Mouse (Mus musculus) midbrain, embryonic 16.5 days (tissue): ENCODE measurements around the gene Phf8. TPM values are rescaled to one million over a fixed set of nuclear protein-coding genes. Genes with fewer than 3 reads are reported as not detected.
"Not testable (repeated sequence)": the region's sequence is repeated elsewhere in the genome, so short reads cannot be mapped to it uniquely, and the experiment has no call there.

ENCODE experiments used
- ATAC-seq: fragments of 200-750 bp; cut with Nextera tagmentation; 2 replicates; pipeline ENCODE4 v1.8.0; 2017; ENCODE audit warnings: moderate TSS enrichment
- H3K27ac ChIP-seq: fragments of 300-500 bp; sonication (generic); 2 replicates; pipeline ENCODE4 v1.5.1; 2014; ENCODE audit warnings: mild to moderate bottlenecking, low read length, mixed read lengths
- H3K27me3 ChIP-seq: fragments of 300-500 bp; sonication (generic); 2 replicates; pipeline ENCODE4 v1.6.1; 2014; ENCODE audit warnings: low read depth, low read length, mixed read lengths; ENCODE audit not compliant: control insufficient read depth, insufficient read depth
- H3K36me3 ChIP-seq: fragments of 300-500 bp; sonication (generic); 2 replicates; pipeline ENCODE4 v1.6.1; 2014; ENCODE audit warnings: mild to moderate bottlenecking, low read length, moderate library complexity, mixed read lengths; ENCODE audit not compliant: control insufficient read depth, insufficient read depth
- H3K4me1 ChIP-seq: fragments of 300-500 bp; sonication (generic); 2 replicates; pipeline ENCODE4 v1.6.1; 2014; ENCODE audit warnings: mild to moderate bottlenecking, low read length, mixed read lengths; ENCODE audit not compliant: control insufficient read depth, insufficient read depth
- H3K4me2 ChIP-seq: fragments of 300-500 bp; sonication (generic); 2 replicates; pipeline ENCODE4 v1.6.1; 2014; ENCODE audit warnings: mild to moderate bottlenecking, low read length, mixed read lengths
- H3K4me3 ChIP-seq: fragments of 300-500 bp; sonication (generic); 2 replicates; pipeline ENCODE4 v1.5.1; 2014; ENCODE audit warnings: low read depth, mild to moderate bottlenecking, low read length, moderate library complexity, mixed read lengths
- H3K9ac ChIP-seq: fragments of 300-500 bp; sonication (generic); 2 replicates; pipeline ENCODE4 v1.6.1; 2014; ENCODE audit warnings: low read depth, low read length, mixed read lengths
- H3K9me3 ChIP-seq: fragments of 300-500 bp; sonication (generic); replicated peaks from 2 replicates; pipeline ENCODE4 v1.6.1; 2014; ENCODE audit warnings: mild to moderate bottlenecking, low read length, mixed read lengths; ENCODE audit not compliant: control insufficient read depth, poor library complexity, severe bottlenecking
- WGBS: fragments of 180-500 bp; shearing (Covaris S2); extraction: QIAGEN DNeasy Blood & Tissue Kit; methylation state at CpG from one replicate; pipeline ENCODE4 v1.1.7; 2014; 5-methylcytosine and 5-hydroxymethylcytosine counted together
- polyA plus RNA-seq: library from polyadenylated mRNA; unstranded; fragments of >200 nt; fragmentation: Nextera tagmentation; extraction: Ambion mirVana; gene quantifications from 2 replicates; pipeline ENCODE4 v1.2.1, GENCODE M21; 2015

The Phf8 gene
- 22.1 and 25.3 TPM in 2 replicates for polyA plus RNA-seq

DNA sequence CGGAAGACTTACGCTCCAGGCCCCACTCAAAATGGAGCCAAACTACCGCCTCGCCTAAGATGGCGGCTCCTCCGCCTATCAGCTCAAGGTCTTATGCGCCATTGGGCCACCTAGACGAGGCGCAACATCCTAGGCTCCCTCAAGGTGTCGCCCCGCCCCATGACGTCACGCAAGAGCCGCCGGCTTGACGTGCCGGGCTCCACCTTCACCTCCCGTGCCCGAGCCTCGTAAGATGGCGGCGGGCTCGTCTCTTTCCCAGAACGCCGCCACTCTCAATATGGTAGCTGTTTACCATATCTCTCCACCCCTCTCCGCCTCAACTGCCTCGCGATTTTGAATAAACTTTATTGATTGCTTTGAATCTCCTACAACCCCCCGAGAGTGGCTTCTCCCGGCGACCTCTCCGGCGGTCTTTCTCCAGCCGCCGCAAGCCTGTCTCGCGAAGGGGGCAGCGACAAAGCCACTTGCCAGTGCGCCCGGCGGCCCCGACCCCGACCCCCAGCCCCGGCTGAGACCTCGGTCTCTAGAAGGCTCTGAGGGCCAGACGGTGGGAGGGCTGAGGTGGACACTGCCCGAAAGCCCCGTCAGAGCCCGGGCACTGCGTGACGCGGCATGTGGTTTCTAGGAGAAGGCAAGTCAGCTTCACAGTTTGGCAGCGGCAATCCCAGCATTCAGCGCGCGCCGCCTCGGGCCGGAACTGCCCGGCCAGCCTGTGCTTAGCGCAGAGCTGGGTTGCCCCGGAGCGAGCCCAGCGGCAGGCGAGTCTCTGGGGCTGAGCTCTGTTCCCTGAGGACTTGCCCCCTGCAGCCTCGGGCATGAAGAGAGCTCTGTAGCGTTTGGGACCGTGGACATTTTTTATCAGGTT is at the start of gene Phf8:
Phf8 (plus strand) TSS at position 215 of the 865 bp plus-strand sequence.
- Histone ChIP-seq H3K9ac (peak within 1 kb of the TSS; percentile 77), H3K4me2 (peak within 1 kb of the TSS; percentile 71), H3K4me3 (peak within 1 kb of the TSS; percentile 57), H3K27ac (peak within 1 kb of the TSS; percentile 97), H3K27me3 (no peaks in the 10 kb centered on the region), H3K4me1 (peaks cover 3% of the 10 kb centered on the region; the same call in 1 of the 2 replicates), H3K9me3 (no peaks in the 10 kb centered on the region), H3K36me3 (no peaks in the 10 kb centered on the region)
- ATAC-seq = peak; percentile 98
- WGBS = 12% methylated on average over 68 of the region's 68 CpGs

GRCm38 (mm10) chrX:151488128-151488527 is 32.3 kb upstream of the Phf8 start:
- Histone ChIP-seq H3K4me1 (no peaks in the 10 kb centered on the region), H3K9ac (no peak overlapping the region), H3K36me3 (no peaks in the 10 kb centered on the region), H3K9me3 (no peaks in the 10 kb centered on the region), H3K27ac (no peak overlapping the region), H3K4me3 (no peak overlapping the region), H3K27me3 (no peaks in the 10 kb centered on the region), H3K4me2 (no peak overlapping the region)
- 90% methylated on average over 3 of the region's 3 CpGs for WGBS
- no peak for ATAC-seq

DNA sequence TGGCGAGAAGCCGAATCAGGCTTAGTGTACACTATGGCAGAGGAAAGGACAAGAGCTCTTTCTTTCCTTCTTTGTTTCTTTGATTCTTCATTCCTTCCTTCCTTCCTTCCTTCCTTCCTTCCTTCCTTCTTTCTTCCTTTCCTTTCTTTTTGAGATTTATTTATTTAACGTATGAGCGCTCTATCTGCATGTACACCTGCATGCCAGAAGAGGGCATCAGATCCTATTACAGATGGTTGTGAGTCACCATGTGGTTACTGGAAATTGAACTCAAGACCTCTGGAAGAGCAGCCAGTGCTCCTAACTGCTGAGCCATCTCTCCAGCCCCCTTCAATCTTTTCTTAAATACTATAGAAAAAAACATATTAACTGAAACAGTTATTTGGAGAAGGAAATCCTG is 27.2 kb upstream of the Phf8 start:
- not testable (repeated sequence) for H3K4me2 ChIP-seq, H3K4me1 ChIP-seq, ATAC-seq

GRCm38 (mm10) chrX:151496596-151496995 is 23.9 kb upstream of the Phf8 start:
- H3K27me3 ChIP-seq = no peaks in the 10 kb centered on the region
- no peaks in the 10 kb centered on the region for H3K36me3 ChIP-seq
- ATAC-seq = no peak
- H3K4me1 ChIP-seq = no peaks in the 10 kb centered on the region
- H3K4me3 ChIP-seq = no peak overlapping the region
- WGBS = 74% methylated on average over 1 of the region's 1 CpGs
- H3K27ac ChIP-seq = no peak overlapping the region
- H3K9ac ChIP-seq = no peak overlapping the region
- no peak overlapping the region for H3K4me2 ChIP-seq
- no peaks in the 10 kb centered on the region for H3K9me3 ChIP-seq

More for the DNA sequence above, 27.2 kb upstream of the Phf8 start:
- WGBS = 91% methylated on average over 4 of the region's 4 CpGs
- H3K4me3 ChIP-seq, H3K9ac ChIP-seq, H3K9me3 ChIP-seq, H3K27ac ChIP-seq, H3K36me3 ChIP-seq, H3K27me3 ChIP-seq: not testable (repeated sequence)

DNA sequence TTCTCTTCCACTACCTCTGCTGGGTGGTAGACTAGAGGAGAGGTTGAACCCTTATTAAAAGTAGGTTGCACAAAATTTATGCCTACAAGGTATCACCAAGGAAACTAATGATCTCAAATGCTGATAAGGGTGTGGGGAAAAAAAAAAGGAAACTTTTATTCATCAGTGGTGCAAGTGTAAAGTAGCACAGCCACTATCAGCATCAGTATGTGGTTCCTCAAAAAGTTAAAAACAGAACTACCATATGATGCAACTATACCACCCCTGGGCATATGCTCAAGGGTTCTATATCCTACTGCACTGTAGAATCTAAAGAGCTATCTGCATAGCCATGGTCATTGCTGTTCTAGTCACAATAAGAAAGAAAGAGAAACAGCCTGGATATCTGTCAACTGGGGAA is 11.9 kb upstream of the Phf8 start:
- H3K4me1 ChIP-seq = no peaks in the 10 kb centered on the region
- H3K27ac ChIP-seq = no peak overlapping the region
- H3K27me3 ChIP-seq = no peaks in the 10 kb centered on the region
- no peaks in the 10 kb centered on the region for H3K9me3 ChIP-seq
- H3K4me2 ChIP-seq = no peak overlapping the region
- no peak overlapping the region for H3K9ac ChIP-seq
- no peak for ATAC-seq
- H3K4me3 ChIP-seq = no peak overlapping the region
- H3K36me3 ChIP-seq = no peaks in the 10 kb centered on the region

GRCm38 (mm10) chrX:151509906-151510305 is 10.6 kb upstream of the Phf8 start:
- Histone ChIP-seq H3K4me1 (no peaks in the 10 kb centered on the region), H3K27me3 (no peaks in the 10 kb centered on the region), H3K9ac (no peak overlapping the region), H3K4me3 (no peak overlapping the region), H3K27ac (no peak overlapping the region), H3K4me2 (no peak overlapping the region), H3K36me3 (no peaks in the 10 kb centered on the region), H3K9me3 (no peaks in the 10 kb centered on the region)
- no peak for ATAC-seq
- WGBS = 83% methylated on average over 1 of the region's 1 CpGs

GRCm38 (mm10) chrX:151513066-151513465 is 7.4 kb upstream of the Phf8 start:
- Histone ChIP-seq H3K4me1 (no peaks in the 10 kb centered on the region), H3K4me3 (no peak overlapping the region), H3K9me3 (no peaks in the 10 kb centered on the region), H3K27ac (no peak overlapping the region), H3K4me2 (no peak overlapping the region), H3K27me3 (no peaks in the 10 kb centered on the region), H3K9ac (no peak overlapping the region), H3K36me3 (no peaks in the 10 kb centered on the region)
- WGBS = 83% methylated on average over 3 of the region's 3 CpGs
- no peak for ATAC-seq

DNA sequence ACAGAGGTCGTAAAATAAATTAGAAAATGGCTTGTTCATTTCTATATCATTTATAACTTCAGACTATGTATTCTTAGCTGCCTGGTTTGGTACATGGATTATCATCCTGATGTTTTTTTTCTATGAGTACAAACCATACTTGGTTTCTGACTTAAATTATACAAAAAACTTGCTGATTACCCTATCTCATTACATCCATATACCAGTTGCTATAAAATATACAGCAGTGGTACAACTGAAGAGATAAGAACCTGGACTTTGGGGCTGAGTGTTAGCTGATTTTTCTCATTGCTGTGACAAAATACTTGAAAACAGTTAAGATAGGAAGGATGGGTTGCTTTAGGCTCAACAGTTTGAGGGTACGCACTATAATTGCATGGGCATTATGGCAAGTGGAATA is 6.8 kb upstream of the Phf8 start:
- no peak for ATAC-seq
- WGBS = 94% methylated on average over 2 of the region's 2 CpGs
- no peak overlapping the region for H3K9ac ChIP-seq

DNA sequence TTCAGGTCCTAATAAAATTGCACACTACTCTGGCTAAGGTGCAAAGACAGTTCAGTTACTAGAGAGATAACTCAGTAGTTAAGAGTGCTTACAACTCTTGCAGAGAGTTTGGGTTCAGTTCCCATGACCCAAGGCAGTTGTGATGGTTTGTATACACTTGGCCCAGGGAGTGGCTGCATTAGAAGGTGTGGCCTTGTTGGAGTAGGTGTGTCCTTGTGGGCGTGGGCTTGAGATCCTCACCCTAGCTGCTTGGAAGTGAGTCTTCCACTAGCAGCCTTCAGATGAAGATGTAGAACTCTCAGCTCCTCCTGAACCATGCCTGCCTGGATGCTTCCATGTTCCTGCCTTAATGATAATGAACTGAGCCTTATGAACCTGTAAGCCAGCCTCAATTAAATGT is 2.3 kb upstream of the Phf8 start:
- H3K36me3 ChIP-seq = no peaks in the 10 kb centered on the region
- no peak for ATAC-seq
- H3K4me3 ChIP-seq = no peak overlapping the region
- H3K27me3 ChIP-seq = no peaks in the 10 kb centered on the region
- H3K27ac ChIP-seq = no peak overlapping the region
- no peaks in the 10 kb centered on the region for H3K9me3 ChIP-seq
- no peak overlapping the region for H3K4me2 ChIP-seq
- no peak overlapping the region for H3K9ac ChIP-seq
- H3K4me1 ChIP-seq = peaks cover 3% of the 10 kb centered on the region; the same call in 1 of the 2 replicates
- 80% methylated on average over 1 of the region's 1 CpGs for WGBS

More for the DNA sequence above, 6.8 kb upstream of the Phf8 start:
- H3K27ac ChIP-seq = no peak overlapping the region
- H3K4me1 ChIP-seq = no peaks in the 10 kb centered on the region
- H3K4me3 ChIP-seq = no peak overlapping the region
- no peaks in the 10 kb centered on the region for H3K36me3 ChIP-seq
- no peaks in the 10 kb centered on the region for H3K9me3 ChIP-seq
- no peaks in the 10 kb centered on the region for H3K27me3 ChIP-seq
- H3K4me2 ChIP-seq = no peak overlapping the region
